Mouse (Mus musculus): ENCODE data around the gene Ccdc105. TPM values are rescaled to one million over a fixed set of nuclear protein-coding genes. Genes with fewer than 3 reads are reported as not detected.
A peak's percentile ranks its signal among the peaks of the same experiment; 100 is the strongest.

The Ccdc105 gene
- total and polyA plus RNA-seq, 2 experiments from 2014 or later, result not detected

DNA sequence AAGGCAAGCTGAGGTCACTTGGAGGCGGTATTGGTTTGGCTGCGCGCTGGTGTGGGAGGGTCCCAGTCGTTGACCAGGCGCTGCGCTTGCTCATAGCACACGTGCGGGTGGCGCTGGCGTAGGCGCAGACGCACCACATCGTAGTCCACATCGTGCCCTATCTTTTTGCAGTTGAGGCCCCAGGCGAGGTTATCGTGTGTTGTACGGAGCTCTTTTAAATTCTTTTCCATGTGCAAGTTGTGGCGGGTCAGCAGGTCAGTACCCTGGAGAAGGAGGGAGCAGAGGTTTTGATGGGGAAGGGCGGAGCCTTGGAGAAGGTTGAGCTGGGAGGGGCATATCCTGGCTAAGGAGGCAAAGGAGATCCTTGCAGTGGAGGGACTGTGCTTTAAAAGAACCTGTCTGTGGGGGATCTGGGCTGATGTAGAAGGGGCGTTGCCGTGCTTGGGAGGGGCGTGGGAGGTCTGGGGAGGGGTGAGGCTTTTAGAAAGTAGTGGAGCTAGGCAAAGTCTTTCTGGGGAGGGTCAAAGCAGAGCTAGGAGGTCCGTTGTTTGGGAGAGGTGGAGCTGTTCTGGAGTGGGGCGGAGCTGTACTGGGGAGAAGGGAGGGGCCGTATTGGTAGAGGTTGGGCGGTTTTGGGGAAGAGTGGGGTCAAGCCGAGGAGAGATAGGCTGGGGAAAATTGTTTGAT, 5.7 kb downstream of the Ccdc105 start:
- Histone ChIP-seq H3K4me1 (ENCODE audit: control insufficient read depth, insufficient read depth) (no peaks in the 10 kb centered on the region), H3K9ac (replicated peaks; ENCODE audit: low read depth, low read length) (no peak overlapping the region), H3K9me3 (replicated peaks; ENCODE audit: control insufficient read depth, low read length) (no peaks in the 10 kb centered on the region), H3K36me3 (replicated peaks; ENCODE audit: control insufficient read depth, insufficient read depth, low read length) (no peaks in the 10 kb centered on the region), H3K4me3 (ENCODE audit: low read depth, low read length) (peak overlapping the region; percentile 26), H3K27ac (ENCODE audit: low read depth) (no peak overlapping the region), H3K27me3 (ENCODE audit: control insufficient read depth, insufficient read depth, low read length) (peaks cover 11% of the 10 kb centered on the region; the same call in 1 of the 2 replicates), H3K4me2 (ENCODE audit: low read depth, low read length) (peak overlapping the region; percentile 48)
- TF ChIP-seq CTCF (IDR thresholded peaks at IDR 0.05; ENCODE audit: low read depth) (no peak), EP300 (IDR thresholded peaks at IDR 0.05; ENCODE audit: low read depth) (no peak)
- no peak for DNase-seq (ENCODE audit: low spot score)
- 3% methylated on average over 26 of the region's 27 CpGs for WGBS
- no peak; the same call in 1 of the 2 replicates for ATAC-seq (ENCODE audit: insufficient read depth, low read depth)

DNA sequence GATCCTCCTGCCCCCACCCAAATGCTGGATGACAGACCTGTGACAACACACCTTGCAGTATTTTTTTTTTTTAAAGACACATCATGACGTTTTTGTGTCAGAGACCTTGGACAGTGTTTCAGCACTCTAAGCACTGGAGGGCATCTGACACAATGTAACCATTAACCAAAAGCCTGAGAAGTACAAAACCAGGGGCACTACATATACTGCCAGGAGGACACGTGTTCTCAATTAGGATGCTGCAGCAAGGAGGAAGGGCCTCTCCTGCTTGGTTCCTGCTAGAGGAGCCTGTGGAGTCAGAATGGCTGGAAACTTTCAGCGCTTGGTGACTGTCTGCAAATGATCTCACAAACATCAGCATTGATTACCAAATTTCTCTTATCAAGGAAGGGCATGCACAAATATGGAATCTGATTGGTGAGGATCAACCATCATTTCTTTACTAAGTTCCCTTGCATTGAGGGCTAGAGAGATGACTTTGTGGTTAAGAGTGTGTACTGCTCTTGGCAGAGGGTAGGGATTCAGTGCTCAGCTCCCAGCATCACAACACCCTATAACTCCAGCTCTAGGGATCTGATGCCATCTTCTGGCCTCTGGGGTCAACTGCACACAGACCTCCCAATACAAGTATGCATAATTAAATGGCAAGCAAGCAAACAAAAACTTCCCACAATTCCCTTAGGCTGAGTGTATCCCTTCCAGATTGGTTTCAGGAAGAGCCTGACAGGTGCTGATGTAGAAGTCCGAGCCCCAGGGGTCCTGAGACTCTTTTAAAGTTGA, 7.2 kb downstream of the Ccdc105 start:
- 0 out of 2 replicates have a peak, but pooled peaks cover 2% of the 10 kb centered on the region for H3K9me3 ChIP-seq (replicated peaks; ENCODE audit: control insufficient read depth, low read length)
- H3K4me3 ChIP-seq (ENCODE audit: low read depth, low read length), result no peak overlapping the region
- no peaks in the 10 kb centered on the region for H3K36me3 ChIP-seq (replicated peaks; ENCODE audit: control insufficient read depth, insufficient read depth, low read length)
- H3K4me1 ChIP-seq (ENCODE audit: control insufficient read depth, insufficient read depth), result no peaks in the 10 kb centered on the region
- no peak overlapping the region for H3K4me2 ChIP-seq (ENCODE audit: low read depth, low read length)
- no peak for ATAC-seq (ENCODE audit: insufficient read depth, low read depth)
- 47% methylated on average over 4 of the region's 4 CpGs for WGBS
- H3K27ac ChIP-seq (ENCODE audit: low read depth), result no peak overlapping the region
- no peak for DNase-seq (ENCODE audit: low spot score)
- 0 out of 2 replicates have a peak, but pooled peaks cover 3% of the 10 kb centered on the region for H3K27me3 ChIP-seq (ENCODE audit: control insufficient read depth, insufficient read depth, low read length)
- TF ChIP-seq CTCF (IDR thresholded peaks at IDR 0.05; ENCODE audit: low read depth) (peak; percentile 13; the same call in 1 of the 2 replicates), EP300 (IDR thresholded peaks at IDR 0.05; ENCODE audit: low read depth) (no peak)
- no peak overlapping the region for H3K9ac ChIP-seq (replicated peaks; ENCODE audit: low read depth, low read length)

DNA sequence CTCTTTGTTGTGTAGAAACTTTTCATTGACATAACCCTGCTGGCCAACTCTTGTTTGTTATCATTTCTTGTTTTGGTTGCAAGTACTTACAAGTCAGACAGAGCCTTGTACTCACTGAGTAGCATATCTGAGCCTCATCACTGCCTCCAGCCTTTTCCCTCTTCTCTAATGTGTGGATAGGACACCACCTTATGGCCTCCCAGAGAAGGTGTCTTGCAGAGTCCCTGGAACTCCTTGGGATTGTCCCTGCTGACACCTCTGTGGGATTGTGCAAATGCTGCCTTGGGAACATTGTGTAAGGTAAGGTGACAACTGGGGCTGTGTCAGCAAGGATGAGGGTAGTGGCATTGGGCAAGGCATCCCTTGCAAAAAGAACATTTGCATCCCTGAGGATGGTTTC, 9.1 kb downstream of the Ccdc105 start:
- H3K27me3 ChIP-seq (ENCODE audit: control insufficient read depth, insufficient read depth, low read length), result 0 out of 2 replicates have a peak, but pooled peaks cover 3% of the 10 kb centered on the region
- 0 out of 2 replicates have a peak, but pooled peaks cover 2% of the 10 kb centered on the region for H3K9me3 ChIP-seq (replicated peaks; ENCODE audit: control insufficient read depth, low read length)
- H3K4me3 ChIP-seq (ENCODE audit: low read depth, low read length), result no peak overlapping the region
- TF ChIP-seq EP300 (IDR thresholded peaks at IDR 0.05; ENCODE audit: low read depth) (no peak), CTCF (IDR thresholded peaks at IDR 0.05; ENCODE audit: low read depth) (no peak)
- H3K4me1 ChIP-seq (ENCODE audit: control insufficient read depth, insufficient read depth), result no peaks in the 10 kb centered on the region
- no peak overlapping the region for H3K4me2 ChIP-seq (ENCODE audit: low read depth, low read length)
- no peak overlapping the region for H3K27ac ChIP-seq (ENCODE audit: low read depth)
- H3K9ac ChIP-seq (replicated peaks; ENCODE audit: low read depth, low read length), result no peak overlapping the region
- DNase-seq (ENCODE audit: low spot score) (no peak), ATAC-seq (ENCODE audit: insufficient read depth, low read depth) (no peak)
- no peaks in the 10 kb centered on the region for H3K36me3 ChIP-seq (replicated peaks; ENCODE audit: control insufficient read depth, insufficient read depth, low read length)

DNA sequence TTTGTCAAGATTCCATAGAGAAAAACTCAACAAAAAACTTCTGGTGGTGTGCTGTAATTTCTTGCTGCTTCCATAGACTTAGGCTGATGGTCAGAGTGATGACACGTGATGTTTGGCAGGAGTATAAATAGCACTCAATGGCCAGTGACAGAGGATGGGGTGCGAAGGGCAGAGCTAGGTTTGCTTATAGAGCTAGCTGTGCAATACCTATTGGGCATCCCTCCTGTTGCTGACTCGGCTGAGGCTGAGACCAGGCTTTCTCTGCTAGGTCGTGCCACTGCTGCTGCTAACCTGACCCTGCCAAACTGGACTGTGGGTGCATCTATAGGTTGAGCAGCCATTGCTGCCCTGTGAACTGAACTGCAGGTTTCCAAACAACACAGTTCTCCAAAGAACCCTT, 13.0 kb downstream of the Ccdc105 start:
- no peaks in the 10 kb centered on the region for H3K4me1 ChIP-seq (ENCODE audit: control insufficient read depth, insufficient read depth)
- H3K9ac ChIP-seq (replicated peaks; ENCODE audit: low read depth, low read length), result no peak overlapping the region
- DNase-seq (ENCODE audit: low spot score) (no peak), ATAC-seq (ENCODE audit: insufficient read depth, low read depth) (no peak)
- 0 out of 2 replicates have a peak, but pooled peaks cover 2% of the 10 kb centered on the region for H3K9me3 ChIP-seq (replicated peaks; ENCODE audit: control insufficient read depth, low read length)
- no peaks in the 10 kb centered on the region for H3K27me3 ChIP-seq (ENCODE audit: control insufficient read depth, insufficient read depth, low read length)
- H3K4me2 ChIP-seq (ENCODE audit: low read depth, low read length), result no peak overlapping the region
- H3K4me3 ChIP-seq (ENCODE audit: low read depth, low read length), result no peak overlapping the region
- no peaks in the 10 kb centered on the region for H3K36me3 ChIP-seq (replicated peaks; ENCODE audit: control insufficient read depth, insufficient read depth, low read length)
- TF ChIP-seq EP300 (IDR thresholded peaks at IDR 0.05; ENCODE audit: low read depth), result no peak
- no peak for TF ChIP-seq CTCF (IDR thresholded peaks at IDR 0.05; ENCODE audit: low read depth)
- 47% methylated on average over 4 of the region's 4 CpGs for WGBS
- no peak overlapping the region for H3K27ac ChIP-seq (ENCODE audit: low read depth)

DNA sequence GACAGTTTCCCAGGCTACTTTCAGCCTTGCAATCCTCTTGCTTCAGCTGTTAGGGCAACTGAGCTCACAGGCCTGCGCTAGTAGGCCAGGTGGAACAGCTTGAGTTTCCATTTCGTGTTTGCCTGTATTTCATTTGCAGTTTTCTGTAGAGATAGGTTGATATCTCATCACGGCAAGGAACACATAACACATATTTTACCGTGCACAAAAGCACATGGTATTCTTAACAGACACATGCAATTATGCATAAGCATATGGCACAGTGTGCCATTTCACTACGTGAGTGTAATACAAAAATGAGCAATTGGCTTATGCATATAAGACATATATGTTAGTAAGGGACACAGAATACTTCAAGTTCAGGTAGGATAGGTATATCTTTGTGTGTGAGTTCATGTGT, 25.0 kb downstream of the Ccdc105 start:
- DNase-seq (ENCODE audit: low spot score) (no peak), ATAC-seq (ENCODE audit: insufficient read depth, low read depth) (no peak)
- no peak overlapping the region for H3K27ac ChIP-seq (ENCODE audit: low read depth)
- no peaks in the 10 kb centered on the region for H3K36me3 ChIP-seq (replicated peaks; ENCODE audit: control insufficient read depth, insufficient read depth, low read length)
- TF ChIP-seq CTCF (IDR thresholded peaks at IDR 0.05; ENCODE audit: low read depth) (no peak), EP300 (IDR thresholded peaks at IDR 0.05; ENCODE audit: low read depth) (no peak)
- H3K4me1 ChIP-seq (ENCODE audit: control insufficient read depth, insufficient read depth), result no peaks in the 10 kb centered on the region
- H3K9ac ChIP-seq (replicated peaks; ENCODE audit: low read depth, low read length), result no peak overlapping the region
- no peaks in the 10 kb centered on the region for H3K9me3 ChIP-seq (replicated peaks; ENCODE audit: control insufficient read depth, low read length)
- H3K4me2 ChIP-seq (ENCODE audit: low read depth, low read length), result no peak overlapping the region
- 76% methylated on average over 5 of the region's 5 CpGs for WGBS
- H3K4me3 ChIP-seq (ENCODE audit: low read depth, low read length), result no peak overlapping the region
- H3K27me3 ChIP-seq (ENCODE audit: control insufficient read depth, insufficient read depth, low read length), result no peaks in the 10 kb centered on the region

All from heart, postnatal 0 days (tissue).